Mouse (Mus musculus) CD4-positive, CD25-positive, alpha-beta regulatory T cell, adult 4 months (primary cell): ENCODE measurements around the gene Traf3. TPM values are rescaled to one million over a fixed set of nuclear protein-coding genes. Genes with fewer than 3 reads are reported as not detected.

Experiments used
- ATAC-seq: one replicate; pipeline ENCODE4 v1.8.0; 2017
- polyA plus RNA-seq, 2 experiments: library from polyadenylated mRNA; unstranded; fragments of 100-300 nt; shearing (Covaris generic); gene quantifications; one replicate each; pipeline ENCODE4 v1.2.1; 2017

Gene Traf3
- polyA plus RNA-seq, 2 experiments from 2014 or later: 14.1 to 15.5 TPM

- no peak for ATAC-seq
These were observed 12.2 kb upstream of the Traf3 start for GRCm38 (mm10) chr12:111153946-111154345.

DNA sequence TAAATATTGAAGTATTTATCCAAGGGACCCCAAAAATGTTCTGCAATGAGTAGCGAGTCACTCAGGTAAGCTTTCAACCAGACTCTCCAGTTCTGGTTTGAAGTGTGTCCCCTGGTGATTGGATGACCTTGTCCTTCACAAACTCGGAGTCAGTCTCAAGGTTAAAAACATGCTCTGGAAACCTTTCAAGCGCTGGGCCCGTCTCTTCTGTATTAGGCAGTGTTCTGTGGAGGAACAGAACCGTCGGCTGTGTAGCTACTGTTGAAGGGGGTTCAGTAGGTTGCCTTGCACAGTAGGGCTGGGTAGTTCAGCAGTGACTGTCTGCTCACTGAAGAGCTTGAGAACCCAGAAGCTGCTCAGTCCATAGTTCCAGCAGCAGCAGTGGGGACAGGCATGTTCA is 11.5 kb upstream of the Traf3 start:
- no peak for ATAC-seq

DNA sequence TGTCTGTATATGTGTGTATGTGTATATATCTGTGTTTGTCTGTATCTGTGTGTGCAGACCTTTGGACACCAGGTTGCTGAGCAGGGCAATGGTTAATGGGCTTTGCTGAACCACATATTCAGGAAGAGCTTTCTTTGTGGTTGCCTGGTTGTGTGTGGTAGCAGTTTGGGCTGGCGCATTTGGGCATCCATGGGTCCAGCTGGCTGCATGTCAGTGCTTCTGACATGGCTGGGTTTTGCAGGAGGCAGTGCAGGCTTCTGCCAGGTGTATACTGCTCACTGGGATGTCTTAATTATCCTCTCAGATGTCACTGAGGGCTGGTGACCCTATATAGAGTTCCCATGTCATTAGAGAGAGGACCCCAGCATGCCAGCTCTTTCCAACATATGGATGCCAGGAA is 10.4 kb upstream of the Traf3 start:
- ATAC-seq: no peak

DNA sequence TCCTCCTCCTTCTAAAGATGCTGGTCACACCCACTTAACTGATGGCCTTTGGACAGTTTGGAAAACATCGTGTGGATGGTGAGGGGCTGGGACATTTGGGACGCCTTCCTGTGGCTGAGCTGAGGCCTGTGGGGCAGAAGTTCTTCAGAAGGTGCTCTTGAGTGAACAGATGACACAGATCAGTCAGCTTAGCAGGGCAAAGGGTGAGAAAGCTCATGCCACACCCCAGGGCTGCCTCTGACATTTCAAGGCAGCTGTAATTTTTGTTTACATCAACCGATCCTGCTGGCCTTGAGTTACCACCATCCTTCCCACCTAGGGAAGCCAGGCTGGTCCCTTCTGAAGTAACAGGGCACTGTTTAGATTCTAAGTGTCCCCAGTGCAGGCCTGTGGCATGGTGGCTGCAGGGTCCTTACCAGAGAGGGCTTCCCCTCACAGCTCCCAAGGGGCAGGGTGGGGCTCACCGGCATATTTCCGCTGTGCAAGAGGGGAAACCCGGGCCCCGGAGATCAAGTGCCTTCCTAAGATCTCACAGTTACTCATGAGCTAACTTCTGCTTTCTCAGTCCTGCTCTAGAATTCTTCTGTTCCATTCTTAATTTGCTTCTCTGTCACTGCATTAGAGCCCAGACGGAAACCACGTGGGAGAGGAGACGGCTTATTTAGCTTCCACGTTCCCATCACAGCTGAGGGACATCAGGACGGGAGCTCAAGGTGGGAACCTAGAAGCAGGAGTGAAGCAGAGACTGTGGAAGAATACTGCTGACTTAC is 6.3 kb upstream of the Traf3 start:
- peak; percentile 84 for ATAC-seq

GRCm38 (mm10) chr12:111160871-111161270 is 5.3 kb upstream of the Traf3 start:
- ATAC-seq: no peak

- ATAC-seq: no peak
These were observed 4.2 kb upstream of the Traf3 start for GRCm38 (mm10) chr12:111161943-111162311.

DNA sequence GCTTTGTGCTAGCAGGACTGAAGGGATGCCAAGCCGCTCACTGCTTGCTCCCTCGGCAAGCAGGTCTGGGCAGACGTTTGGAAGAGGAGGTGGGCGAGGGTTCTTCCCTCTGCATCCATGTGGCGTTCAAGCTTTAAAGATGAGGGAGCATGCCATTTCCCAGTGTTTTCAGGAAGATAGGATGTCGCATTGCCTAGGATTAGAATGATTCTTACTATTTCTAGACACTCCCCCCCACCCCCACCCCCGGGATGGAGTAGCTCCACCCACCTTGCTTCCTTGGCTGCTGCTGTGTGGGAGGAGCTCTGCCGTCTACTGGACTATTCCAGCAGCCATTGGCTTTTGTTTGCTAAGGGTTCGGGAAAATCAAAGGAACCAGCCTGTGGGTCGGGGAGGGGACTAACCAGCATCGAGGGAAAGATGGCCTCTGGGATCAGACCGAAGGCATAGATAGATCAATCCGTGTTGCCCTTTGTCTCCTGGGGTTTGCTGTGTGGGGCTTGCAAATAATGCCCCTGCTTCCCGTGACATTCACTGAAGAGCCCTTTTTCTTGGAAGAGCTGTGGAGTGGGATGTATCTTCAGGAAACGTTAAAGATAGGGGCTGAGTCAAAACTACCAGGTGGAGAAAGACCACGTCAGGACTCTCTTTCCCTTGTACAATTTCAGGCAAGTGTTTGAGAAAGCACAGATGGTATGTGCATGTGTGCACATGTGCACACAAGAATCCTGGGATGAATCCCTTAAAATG is 3.7 kb upstream of the Traf3 start:
- no peak for ATAC-seq

DNA sequence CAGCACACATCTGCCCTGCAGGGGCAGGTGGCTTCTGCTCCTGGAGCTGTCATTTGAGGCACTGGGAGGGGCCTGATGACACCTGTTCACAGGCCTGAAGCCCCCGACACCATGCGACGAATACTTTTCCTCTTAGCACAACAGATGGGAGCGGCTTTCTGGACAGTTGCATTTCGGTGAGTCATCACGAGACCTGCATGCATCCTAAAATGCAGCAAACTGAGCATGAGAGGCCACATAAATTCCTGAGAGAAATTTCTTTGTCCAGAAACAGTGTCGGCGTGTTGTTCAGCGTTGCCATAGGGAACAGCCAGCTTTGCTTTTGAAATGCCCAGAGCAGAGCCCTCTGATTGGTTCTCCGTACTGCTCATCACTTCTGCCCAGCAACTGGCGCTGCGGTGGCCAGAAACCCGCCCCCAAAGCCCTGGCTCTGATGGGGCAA is 1.8 kb upstream of the Traf3 start:
- peak; percentile 53 for ATAC-seq

GRCm38 (mm10) chr12:111165146-111165812 is 891 bp upstream of the Traf3 start:
- no peak for ATAC-seq

- ATAC-seq: no peak
These were observed 615 bp downstream of the Traf3 start for GRCm38 (mm10) chr12:111166681-111167289.

DNA sequence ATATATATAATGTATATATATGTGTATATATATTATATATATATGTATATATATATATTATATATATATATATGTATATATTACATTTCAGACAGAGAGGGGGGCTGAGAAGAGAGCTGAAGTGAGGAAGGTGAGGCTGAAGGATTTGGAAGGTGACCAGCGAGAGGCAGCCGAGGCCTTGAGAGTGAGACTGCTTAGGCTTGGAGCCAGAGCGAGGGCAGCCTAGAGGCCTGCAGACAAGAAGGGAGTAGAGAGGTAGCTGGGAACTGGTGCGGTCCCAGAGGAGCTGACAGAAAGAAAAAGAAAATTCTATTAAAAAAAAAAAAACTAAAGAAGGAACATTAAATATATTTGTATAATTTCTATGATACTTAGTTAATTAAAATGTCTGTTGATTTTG is 2.7 kb downstream of the Traf3 start:
- no peak for ATAC-seq

GRCm38 (mm10) chr12:111178772-111179171 is 12.6 kb downstream of the Traf3 start:
- no peak for ATAC-seq

- ATAC-seq: peak; percentile 83
These were observed 15.7 kb downstream of the Traf3 start for GRCm38 (mm10) chr12:111181848-111182247.

DNA sequence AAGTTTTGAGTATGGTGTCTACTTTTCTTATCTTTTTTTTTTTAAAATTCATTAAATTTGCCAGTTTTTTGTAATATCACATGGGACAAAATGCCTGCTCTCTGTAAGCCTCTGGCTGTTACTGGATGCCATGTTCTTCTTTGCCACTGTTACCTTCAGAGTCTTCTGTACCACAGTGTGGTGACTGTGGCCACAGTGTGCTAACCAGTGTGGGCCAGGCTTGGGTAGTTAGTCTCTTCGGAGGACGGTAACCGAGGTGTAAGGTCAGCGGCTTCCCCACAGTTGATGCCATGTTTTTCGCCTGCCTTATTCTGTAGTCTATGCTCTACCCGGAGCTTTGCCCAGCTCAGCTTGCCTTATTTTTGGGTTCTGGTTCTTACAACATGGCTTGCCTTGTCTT is 16.2 kb downstream of the Traf3 start:
- no peak for ATAC-seq

- ATAC-seq: no peak
These were observed 18.3 kb downstream of the Traf3 start, which contains the start of gene 4930595D18Rik for GRCm38 (mm10) chr12:111184476-111184875. TSS of gene 4930595D18Rik (minus strand) at chr12:111184491.

DNA sequence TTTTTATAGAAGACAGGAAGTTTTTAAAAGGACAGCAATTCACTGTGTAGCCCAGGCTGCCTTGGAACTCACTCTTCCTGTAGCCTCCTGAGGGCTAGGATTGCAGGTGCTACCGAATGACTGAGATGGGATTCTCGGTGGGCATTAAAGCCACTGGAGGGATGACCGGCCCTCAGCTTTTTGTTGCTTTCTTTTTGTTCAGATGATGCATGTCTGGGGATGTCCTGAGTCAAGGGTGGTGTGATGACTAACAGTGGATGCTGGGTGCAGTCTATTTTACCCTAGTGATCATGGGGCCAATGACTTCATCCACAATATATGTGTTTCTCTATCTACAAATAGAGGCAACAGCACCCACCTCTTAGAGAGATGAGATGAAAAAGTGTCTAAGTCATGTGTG is 20.8 kb downstream of the Traf3 start:
- ATAC-seq: no peak

- ATAC-seq: no peak
These were observed 22.1 kb downstream of the Traf3 start for GRCm38 (mm10) chr12:111188295-111188694.

GRCm38 (mm10) chr12:111190355-111190754 is 24.2 kb downstream of the Traf3 start:
- ATAC-seq: no peak

GRCm38 (mm10) chr12:111190891-111191290 is 24.7 kb downstream of the Traf3 start:
- no peak for ATAC-seq

GRCm38 (mm10) chr12:111192777-111193176 is 26.6 kb downstream of the Traf3 start:
- no peak for ATAC-seq

- no peak for ATAC-seq
These were observed 27.2 kb downstream of the Traf3 start for GRCm38 (mm10) chr12:111193331-111193730.

DNA sequence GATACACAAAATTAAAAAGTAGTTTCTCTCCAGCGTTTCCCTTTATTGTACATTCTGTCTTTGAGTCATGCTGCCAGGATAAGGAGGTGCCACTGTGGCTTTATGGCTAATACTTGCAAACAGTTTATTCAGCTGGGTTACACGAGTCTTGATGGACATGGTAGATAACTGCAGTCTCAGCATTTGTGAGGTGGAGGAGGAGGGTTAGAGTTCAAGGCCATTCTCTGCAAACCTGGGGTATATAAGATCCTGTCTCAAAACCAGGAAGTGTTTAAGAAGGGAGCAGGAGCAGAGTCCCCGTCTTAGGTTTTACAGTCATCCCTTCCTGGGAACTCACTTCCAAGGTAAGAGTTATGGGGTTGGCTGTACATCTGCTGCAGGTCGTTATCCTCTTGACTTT is 30.4 kb downstream of the Traf3 start:
- ATAC-seq: no peak

DNA sequence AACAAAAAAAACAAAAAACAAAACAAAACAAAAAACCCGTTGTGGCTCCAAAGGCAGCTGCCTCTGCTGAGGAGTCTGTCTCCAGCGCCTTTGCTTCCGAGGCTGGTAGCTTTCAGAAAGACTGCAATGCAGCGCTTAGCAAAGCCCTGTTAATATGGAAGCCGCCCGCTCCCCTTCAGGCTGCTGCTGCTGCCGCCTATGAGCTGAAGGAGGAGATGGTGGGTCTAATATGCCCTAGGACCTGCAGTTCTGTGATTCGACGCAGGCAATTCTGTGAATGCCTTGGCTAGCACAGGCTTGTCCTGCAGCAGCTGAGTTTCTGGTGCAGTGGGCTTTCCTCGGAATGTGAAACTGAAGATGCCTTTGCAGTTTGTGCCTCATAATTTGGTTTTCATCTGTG is 36.9 kb downstream of the Traf3 start:
- no peak for ATAC-seq
